Mouse (Mus musculus): ENCODE results near the gene Higd1b.

GRCm38 (mm10) chr11:102830276-102830675 lies 5.4 kb upstream of the Higd1b start:
- no peak for TF ChIP-seq POLR2A (IDR thresholded peaks at IDR 0.05; ENCODE audit: borderline replicate concordance, extremely low read depth, insufficient read depth, insufficient read length, poor library complexity, severe bottlenecking)
- TF ChIP-seq CTCF (IDR thresholded peaks at IDR 0.05; ENCODE audit: borderline replicate concordance, extremely low read depth, insufficient read depth, insufficient read length) = no peak
